Mouse (Mus musculus) macrophage (primary cell): ENCODE data around the gene Arhgap24. TPM values are rescaled to one million over a fixed set of nuclear protein-coding genes. Genes with fewer than 3 reads are reported as not detected.

Experiments
- H3K27ac ChIP-seq: fragments of 350-480 bp; formaldehyde crosslinking; 2 replicates; pipeline ENCODE4 v1.9.0; 2021
- H3K36me3 ChIP-seq: fragments of 350-480 bp; formaldehyde crosslinking; 2 replicates; pipeline ENCODE4 v1.9.0; 2021; ENCODE audit errors: inconsistent target
- H3K4me3 ChIP-seq: fragments of 350-480 bp; formaldehyde crosslinking; 2 replicates; pipeline ENCODE4 v1.9.0; 2021; ENCODE audit errors: inconsistent target
- H3K79me2 ChIP-seq: fragments of 350-480 bp; formaldehyde crosslinking; 2 replicates; pipeline ENCODE4 v1.9.0; 2021; ENCODE audit errors: inconsistent target
- WGBS: methylation state at CpG from one replicate; pipeline ENCODE4 v1.1.7; 2026; ENCODE audit warnings: inconsistent platforms; ENCODE audit not compliant: missing documents; 5-methylcytosine and 5-hydroxymethylcytosine counted together
- polyA plus RNA-seq: library from polyadenylated mRNA; stranded (reverse); fragments of 250-400 nt; gene quantifications from 3 replicates; pipeline ENCODE4 v1.2.4, GENCODE M21; 2018; ENCODE audit warnings: inconsistent platforms

Gene Arhgap24
- polyA plus RNA-seq, 1 experiment from 2014 or later, result 16.8 TPM

DNA sequence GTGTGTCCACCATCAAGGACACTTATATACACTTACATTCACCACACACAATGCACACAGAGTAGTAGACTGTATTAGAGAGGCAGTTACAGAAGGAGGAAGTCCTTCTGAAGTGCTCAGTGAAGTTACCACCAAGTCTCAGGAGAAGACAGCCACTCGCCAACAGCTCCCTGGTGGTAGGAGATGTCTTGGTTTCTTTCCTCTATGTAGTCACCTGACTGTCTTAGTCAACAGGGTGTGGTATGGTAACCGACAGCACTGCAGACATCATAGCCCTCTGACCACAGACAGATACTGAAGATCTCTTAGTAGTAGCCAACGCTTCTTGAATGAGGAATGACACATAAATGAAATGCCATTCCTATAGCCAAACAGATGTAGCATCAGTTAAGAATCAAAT, 212.7 kb downstream of the Arhgap24 start:
- H3K79me2 ChIP-seq, result no peaks in the 10 kb centered on the region
- WGBS, result 30% methylated on average over 3 of the region's 3 CpGs
- H3K36me3 ChIP-seq, result no peaks in the 10 kb centered on the region
- H3K27ac ChIP-seq, result no peak overlapping the region
- H3K4me3 ChIP-seq, result no peak overlapping the region

DNA sequence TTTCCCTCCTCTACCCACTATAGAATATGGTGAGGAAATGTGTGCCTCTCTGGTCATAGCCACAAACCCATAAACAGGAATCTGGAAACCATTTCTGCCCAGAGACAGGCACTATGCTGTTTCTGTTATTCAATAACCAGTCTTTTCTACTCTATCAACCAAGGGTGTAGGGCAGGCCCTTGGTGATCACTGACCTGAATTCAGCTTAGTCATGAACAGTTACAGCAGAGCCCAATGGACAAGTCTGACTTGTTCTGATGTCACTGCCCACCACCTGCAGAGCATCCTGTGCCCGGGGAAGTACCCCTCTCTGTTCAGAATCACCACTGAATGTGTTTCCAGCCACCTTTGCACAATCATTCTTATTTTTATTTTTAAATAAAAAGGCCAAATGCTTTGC, 216.6 kb downstream of the Arhgap24 start:
- H3K36me3 ChIP-seq, result no peaks in the 10 kb centered on the region
- H3K79me2 ChIP-seq, result no peaks in the 10 kb centered on the region
- WGBS, result 11% methylated on average over 1 of the region's 1 CpGs
- no peak overlapping the region for H3K4me3 ChIP-seq
- no peak overlapping the region for H3K27ac ChIP-seq

DNA sequence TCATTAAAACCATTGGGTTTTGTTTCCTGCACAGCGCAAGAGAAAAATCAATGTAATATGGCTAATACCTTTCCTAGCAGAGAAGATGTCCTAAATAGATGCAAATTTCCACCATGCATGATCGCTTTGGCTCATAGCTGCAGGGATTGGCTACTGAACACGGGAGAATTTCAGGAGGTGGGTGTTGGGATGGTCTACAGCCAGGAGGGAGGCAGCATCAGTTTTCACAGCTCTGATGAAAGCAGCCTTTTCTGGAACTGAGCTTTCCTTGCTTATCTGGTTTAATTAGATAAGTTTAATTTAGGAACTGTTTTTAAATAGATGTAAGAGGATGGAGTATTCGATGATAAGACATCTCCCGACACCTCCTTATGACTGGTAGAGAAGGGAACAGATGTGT, 217.2 kb downstream of the Arhgap24 start:
- H3K27ac ChIP-seq, result no peak overlapping the region

DNA sequence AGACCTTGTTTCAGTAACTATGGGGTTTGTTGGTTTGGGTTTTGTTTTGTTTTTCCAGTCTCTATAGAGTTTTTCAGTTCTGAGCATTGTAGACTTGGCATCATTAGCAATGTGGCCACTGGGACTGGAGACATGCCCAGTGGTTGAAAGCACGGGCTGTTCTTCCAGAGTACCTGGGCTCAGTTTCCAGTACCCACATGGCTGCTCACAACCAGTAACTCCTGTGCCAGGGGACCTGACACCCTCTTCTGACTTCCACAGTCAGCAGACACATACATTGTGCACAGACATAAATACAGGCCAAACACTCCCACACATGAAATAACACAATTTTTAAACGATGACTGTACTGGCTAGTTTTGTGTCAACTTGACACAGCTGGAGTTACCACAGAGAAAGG, 217.7 kb downstream of the Arhgap24 start:
- Histone ChIP-seq H3K4me3 (no peak overlapping the region), H3K79me2 (no peaks in the 10 kb centered on the region), H3K36me3 (no peaks in the 10 kb centered on the region), H3K27ac (no peak overlapping the region)
- 83% methylated on average over 2 of the region's 2 CpGs for WGBS

More for the DNA sequence above, 217.2 kb downstream of the Arhgap24 start:
- Histone ChIP-seq H3K4me3 (no peak overlapping the region), H3K79me2 (no peaks in the 10 kb centered on the region), H3K36me3 (no peaks in the 10 kb centered on the region)
- 96% methylated on average over 5 of the region's 5 CpGs for WGBS

DNA sequence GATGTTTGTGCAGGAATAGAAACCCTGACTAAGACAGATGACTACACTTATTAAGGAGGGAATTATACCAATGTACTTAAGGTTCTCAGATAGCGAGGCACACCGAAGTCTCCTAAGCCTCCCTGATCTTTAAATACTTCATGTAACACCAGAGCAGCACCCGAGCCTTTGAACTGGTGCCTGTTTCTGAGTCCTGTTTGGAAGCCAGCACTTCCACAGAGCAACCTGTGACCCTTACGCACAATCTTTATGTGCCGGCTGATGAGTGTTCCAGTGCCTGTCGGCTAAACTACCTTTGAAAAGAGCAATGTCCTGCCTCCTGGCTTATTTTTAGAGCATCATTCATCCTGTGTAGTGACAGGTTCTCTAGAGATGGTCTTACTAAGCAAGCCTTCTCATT, 221.4 kb downstream of the Arhgap24 start:
- no peak overlapping the region for H3K27ac ChIP-seq
- whole genome bisulfite sequencing, result 93% methylated on average over 6 of the region's 6 CpGs
- no peaks in the 10 kb centered on the region for H3K36me3 ChIP-seq
- H3K79me2 ChIP-seq, result no peaks in the 10 kb centered on the region
- no peak overlapping the region for H3K4me3 ChIP-seq

DNA sequence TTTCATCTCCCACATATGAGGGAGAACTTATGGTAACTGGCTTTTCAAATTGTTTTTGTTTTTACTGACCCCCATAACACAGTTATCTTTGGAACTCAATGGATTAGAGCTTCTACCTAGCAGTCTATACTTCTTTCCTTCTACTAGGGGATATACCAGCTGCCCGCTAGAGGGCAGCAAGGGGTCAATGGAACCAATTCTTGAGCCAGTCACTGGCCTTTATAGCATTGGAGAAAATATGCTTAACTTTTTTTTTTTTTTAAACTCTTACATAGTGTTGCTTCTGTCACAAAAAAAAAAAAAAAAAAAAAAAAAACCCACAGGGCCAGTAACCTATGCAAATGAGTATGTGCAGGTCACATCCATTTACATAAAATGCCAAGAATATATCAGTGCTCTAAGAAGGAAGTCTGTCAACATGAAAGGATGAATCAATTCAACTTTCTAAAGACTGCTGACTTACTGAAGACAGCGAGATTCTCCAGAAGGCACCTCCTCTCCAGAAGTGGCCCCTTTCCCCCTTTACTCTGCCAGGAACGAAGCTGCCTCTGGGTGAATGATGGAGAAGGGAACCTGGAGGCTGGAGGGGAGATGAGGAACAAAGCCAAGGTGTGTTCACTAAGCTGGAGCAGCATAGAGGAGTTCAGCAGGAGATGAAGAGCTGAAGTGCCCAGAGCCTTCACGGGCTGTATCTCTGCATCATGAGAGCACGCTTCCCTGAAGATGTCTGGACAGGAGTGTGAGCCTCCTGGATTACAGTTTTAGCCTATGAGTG, 222.3 kb downstream of the Arhgap24 start:
- Histone ChIP-seq H3K27ac (no peak overlapping the region), H3K79me2 (no peaks in the 10 kb centered on the region), H3K4me3 (no peak overlapping the region), H3K36me3 (no peaks in the 10 kb centered on the region)
- 71% methylated on average over 5 of the region's 5 CpGs for WGBS

DNA sequence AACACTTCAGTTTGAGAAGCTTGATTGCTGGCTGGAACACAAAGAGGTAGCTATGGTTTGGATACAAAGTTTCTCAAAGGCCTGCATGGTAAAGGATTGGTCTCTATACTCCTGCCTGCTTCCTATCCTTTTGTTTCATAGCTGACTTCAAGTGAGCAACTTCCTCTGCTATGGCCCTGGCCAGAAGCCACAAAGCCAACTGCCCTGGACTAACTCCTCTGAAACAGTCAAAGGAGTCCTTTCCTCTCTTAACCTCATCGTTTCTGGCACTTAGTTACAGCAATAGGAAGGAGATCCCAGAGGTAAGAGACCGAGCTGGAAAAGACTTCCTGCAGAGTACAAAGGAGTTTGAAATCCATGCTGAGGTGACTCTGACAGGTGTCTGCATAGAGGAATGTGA, 224.0 kb downstream of the Arhgap24 start:
- H3K79me2 ChIP-seq, result no peaks in the 10 kb centered on the region
- H3K4me3 ChIP-seq, result no peak overlapping the region
- no peak overlapping the region for H3K27ac ChIP-seq
- WGBS, result 29% methylated on average over 2 of the region's 2 CpGs
- H3K36me3 ChIP-seq, result no peaks in the 10 kb centered on the region

DNA sequence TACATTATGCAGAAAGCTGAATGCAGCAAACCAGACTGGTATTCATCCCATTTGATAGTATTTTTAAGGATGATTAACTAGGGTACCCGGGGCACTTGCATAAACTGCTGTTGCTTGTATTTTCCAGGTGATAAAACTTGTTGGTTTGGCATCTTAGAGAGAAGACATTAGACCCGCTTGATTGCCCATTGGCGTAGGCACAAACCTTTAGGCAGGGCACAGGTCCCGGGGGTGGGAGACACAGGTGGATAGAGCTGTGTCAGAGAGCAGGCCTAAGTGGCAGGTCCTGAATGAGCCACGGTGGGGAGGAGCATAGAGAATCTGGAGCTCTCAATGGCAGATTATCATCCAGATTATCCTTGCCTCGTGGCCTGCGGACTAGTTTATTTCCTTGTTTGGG, 229.1 kb downstream of the Arhgap24 start:
- 91% methylated on average over 7 of the region's 7 CpGs for WGBS

DNA sequence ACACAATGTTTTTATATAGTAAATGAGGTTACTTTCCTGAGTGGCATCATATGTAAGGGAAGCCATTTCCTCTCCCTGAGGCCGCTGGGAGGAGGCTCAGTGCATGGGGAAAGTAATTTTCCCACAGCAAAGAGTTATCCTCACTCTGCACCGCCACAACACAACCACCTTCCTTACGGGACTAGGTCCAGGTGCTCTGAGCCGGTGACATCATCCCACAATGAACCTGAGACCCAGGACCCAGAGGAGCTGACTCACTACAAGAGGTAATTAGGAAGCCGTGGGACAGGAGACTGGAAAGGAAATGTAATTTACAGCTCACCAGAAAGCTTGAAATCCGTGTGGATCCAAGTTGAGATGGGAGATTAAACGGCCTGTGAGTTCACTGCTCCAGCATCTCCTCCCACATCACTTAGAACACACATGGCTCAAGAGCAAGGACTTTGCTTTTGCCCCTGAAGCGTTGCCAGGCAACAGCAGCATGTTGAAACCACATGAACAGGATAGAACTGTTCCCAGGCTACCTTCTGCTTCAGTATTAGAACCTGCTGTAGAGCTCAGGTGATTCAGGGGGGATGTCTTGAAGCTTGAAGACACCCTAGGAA, 238.3 kb downstream of the Arhgap24 start:
- WGBS, result 63% methylated on average over 8 of the region's 8 CpGs
- Histone ChIP-seq H3K36me3 (no peaks in the 10 kb centered on the region), H3K4me3 (no peak overlapping the region), H3K79me2 (no peaks in the 10 kb centered on the region), H3K27ac (no peak overlapping the region)

More for the DNA sequence above, 229.1 kb downstream of the Arhgap24 start:
- Histone ChIP-seq H3K79me2 (no peaks in the 10 kb centered on the region), H3K27ac (no peak overlapping the region), H3K4me3 (no peak overlapping the region), H3K36me3 (no peaks in the 10 kb centered on the region)

DNA sequence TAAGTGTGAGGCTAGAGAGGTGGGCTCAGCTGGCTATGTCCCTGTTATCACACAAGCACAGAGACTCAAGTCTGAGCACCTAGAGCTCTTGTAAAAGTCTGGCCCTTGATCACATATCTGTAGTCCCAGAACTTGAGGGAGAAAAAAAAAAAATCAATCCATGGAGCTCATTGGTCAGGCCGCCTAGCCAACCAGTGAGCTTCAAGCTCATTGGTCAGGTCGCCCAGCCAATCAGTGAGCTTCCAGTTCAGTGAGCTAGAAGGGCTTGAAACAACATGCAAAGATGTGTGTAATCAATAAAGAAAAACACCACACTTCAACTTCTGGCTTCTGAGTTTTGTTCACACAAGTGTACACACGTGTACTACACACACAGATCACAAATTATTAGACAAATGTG, 242.4 kb downstream of the Arhgap24 start:
- Histone ChIP-seq H3K4me3 (no peak overlapping the region), H3K36me3 (no peaks in the 10 kb centered on the region), H3K79me2 (no peaks in the 10 kb centered on the region), H3K27ac (no peak overlapping the region)
- WGBS, result 98% methylated on average over 3 of the region's 3 CpGs

DNA sequence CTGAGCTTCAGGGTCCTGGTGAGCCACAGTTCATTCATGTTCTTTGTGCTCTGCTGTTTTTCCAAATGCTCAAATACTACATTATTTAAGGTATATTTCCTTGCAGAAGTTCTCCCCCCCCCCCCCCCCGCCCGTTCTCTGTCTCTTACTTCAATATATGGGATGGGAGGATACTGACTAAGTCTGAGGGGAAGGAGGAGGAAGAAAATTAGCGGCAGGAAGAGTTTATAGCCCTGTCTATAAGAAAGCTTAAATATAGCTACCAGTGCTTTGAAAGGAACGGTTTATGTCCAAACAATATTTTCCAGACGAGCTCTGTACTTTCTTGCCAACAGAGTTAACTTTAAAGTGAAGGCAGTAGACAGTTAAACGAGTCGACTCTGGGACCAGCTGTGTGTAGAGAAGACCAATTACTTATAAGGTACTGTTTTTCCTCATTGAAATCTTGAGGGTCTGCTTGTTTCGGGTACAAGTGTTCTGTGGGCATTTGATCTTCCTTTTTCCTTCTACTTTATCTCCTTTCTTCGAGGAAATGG, 243.7 kb downstream of the Arhgap24 start:
- Histone ChIP-seq H3K27ac (no peak overlapping the region), H3K4me3 (no peak overlapping the region), H3K79me2 (no peaks in the 10 kb centered on the region), H3K36me3 (no peaks in the 10 kb centered on the region)
- 10% methylated on average over 7 of the region's 9 CpGs for WGBS

DNA sequence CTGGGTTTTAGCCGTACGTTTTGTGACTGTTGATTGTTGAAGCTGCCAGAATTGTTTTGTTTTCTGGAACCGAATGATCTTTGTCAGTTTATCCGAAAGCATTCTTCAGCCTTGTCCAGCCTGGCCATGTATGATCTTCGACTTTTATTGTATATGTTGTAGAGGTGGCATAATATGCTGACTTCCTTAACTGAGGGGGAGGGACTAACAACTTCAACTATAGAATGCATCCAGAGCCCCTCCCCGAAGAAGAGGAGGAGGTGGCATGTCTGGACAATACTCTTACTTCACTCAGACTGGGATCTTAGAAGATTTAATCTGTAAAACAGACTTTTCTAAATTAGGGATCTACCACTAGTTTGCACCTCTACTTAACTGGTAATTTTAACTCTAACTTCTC, 244.2 kb downstream of the Arhgap24 start:
- 76% methylated on average over 6 of the region's 6 CpGs for WGBS
- Histone ChIP-seq H3K27ac (no peak overlapping the region), H3K79me2 (no peaks in the 10 kb centered on the region), H3K36me3 (no peaks in the 10 kb centered on the region), H3K4me3 (no peak overlapping the region)

DNA sequence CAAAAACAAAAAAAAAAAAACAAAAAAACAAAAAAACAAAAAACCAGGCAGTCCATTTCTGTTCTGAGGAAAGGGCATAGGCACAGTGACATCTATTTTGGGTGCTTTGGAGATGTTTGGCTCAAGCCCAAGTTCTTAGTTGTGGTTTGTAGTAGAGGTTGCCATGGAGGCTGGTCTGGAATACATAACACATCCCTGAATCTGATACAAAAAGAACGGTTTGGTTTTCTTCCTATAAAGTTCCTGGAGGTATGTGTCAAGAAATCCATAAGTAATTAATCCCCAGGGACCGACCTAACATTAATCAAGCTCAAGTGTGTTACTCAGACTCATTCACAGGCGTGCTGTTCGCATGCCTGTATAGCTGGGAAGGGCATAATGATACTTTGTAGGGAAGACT, 245.8 kb downstream of the Arhgap24 start:
- H3K79me2 ChIP-seq, result no peaks in the 10 kb centered on the region
- WGBS, result 90% methylated on average over 4 of the region's 4 CpGs
- H3K27ac ChIP-seq, result no peak overlapping the region
- H3K36me3 ChIP-seq, result no peaks in the 10 kb centered on the region
- no peak overlapping the region for H3K4me3 ChIP-seq

DNA sequence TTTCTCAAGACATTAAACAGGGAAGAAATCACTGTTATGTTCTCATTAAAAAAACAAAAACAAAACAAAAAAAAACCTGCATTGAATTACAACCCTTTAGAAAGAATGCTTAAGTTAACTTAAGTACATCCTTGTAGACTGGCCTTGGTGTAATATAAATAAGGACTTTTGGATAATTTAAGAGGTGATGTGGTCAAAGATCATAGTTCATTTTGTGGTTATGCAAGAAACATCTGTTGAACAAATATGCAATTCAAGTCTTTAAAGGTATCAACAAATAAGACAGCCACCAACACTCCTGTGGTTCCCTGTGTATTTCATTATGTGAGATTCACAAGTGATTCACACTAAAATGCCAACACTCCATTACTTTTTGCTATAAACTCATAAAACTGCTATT, 247.3 kb downstream of the Arhgap24 start:
- no peaks in the 10 kb centered on the region for H3K36me3 ChIP-seq
- no peaks in the 10 kb centered on the region for H3K79me2 ChIP-seq
- H3K4me3 ChIP-seq, result no peak overlapping the region
- no peak overlapping the region for H3K27ac ChIP-seq

DNA sequence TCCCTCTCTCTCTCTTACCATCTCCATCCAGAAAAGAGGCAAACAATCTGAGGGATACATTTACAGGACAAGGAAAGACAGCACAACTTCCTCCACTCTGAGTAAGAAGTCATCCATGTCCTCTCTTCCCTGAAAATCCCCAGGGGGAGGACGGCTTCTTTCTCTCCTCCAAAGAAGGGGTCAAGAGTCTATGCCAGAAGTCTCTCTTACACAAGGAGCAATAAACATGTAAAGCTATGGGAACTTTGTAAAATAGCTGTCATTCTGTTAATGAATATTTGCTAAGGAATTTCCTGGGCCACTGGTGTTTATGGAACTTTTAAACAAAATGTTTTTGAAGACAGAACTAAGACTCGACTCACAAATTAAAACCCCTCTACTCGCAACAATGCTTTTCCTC, 248.3 kb downstream of the Arhgap24 start:
- no peaks in the 10 kb centered on the region for H3K36me3 ChIP-seq
- 82% methylated on average over 3 of the region's 3 CpGs for WGBS

More for the DNA sequence above, 248.3 kb downstream of the Arhgap24 start:
- Histone ChIP-seq H3K4me3 (no peak overlapping the region), H3K27ac (no peak overlapping the region), H3K79me2 (no peaks in the 10 kb centered on the region)
